Mouse (Mus musculus) lung, adult 2 months (tissue): ENCODE results near the gene Chd3. TPM values are rescaled to one million over a fixed set of nuclear protein-coding genes. Genes with fewer than 3 reads are reported as not detected.

Experiments
- DNase-seq: peaks from one replicate; pipeline ENCODE4 v3.0.0; 2022
- H3K4me1 ChIP-seq: fragments of 200-500 bp; 2 replicates; pipeline ENCODE4 v1.6.1; 2011; ENCODE audit warnings: low read length; ENCODE audit not compliant: control insufficient read depth, insufficient read depth
- H3K4me3 ChIP-seq: fragments of 200-500 bp; replicated peaks from 2 replicates; pipeline ENCODE3; 2011; ENCODE audit warnings: low read depth, mild to moderate bottlenecking, control low read depth, low read length; ENCODE audit errors: extremely low read depth
- CTCF ChIP-seq: fragments of 200-500 bp; IDR thresholded peaks from 2 replicates; pipeline ENCODE4 v1.5.1; 2011; ENCODE audit warnings: mild to moderate bottlenecking, low read length, control low read depth; ENCODE audit not compliant: insufficient read depth
- POLR2A ChIP-seq: fragments of 200-500 bp; IDR thresholded peaks from 2 replicates; pipeline ENCODE4 v1.6.1; 2011; ENCODE audit warnings: low read depth, mild to moderate bottlenecking, control low read depth, low read length, borderline replicate concordance; ENCODE audit errors: extremely low read depth
- WGBS: fragments of 180-500 bp; shearing (Covaris S2); methylation state at CpG from one replicate; pipeline ENCODE4 v1.1.7; 2018; 5-methylcytosine and 5-hydroxymethylcytosine counted together
- polyA plus RNA-seq: library from polyadenylated mRNA; depleted of rRNA; stranded (reverse); fragments of >200 nt; gene quantifications from 2 replicates; pipeline ENCODE4 v1.2.3, GENCODE M21; 2012

Gene Chd3
- polyA plus RNA-seq, 1 experiment, result 135 TPM

DNA sequence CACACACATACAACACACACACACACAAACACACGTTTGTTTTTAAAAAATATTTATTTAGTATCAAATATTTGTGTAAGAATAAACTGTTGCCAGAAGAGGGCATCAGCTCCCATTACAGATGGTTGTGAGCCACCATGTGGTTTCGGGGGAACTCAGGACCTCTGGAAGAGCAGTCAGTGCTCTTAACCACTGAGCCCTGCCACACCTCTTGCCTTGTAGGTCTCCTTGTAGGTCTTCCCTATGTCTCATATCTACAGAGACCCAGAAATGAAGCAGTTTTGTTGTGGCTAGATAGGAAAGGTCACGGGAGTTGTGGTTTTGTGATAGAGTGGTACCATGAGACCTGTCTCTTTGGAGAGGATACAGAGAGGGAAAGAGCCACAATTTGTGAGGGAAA lies 35.3 kb downstream of the Chd3 start:
- Histone ChIP-seq H3K4me1 (peaks cover 4% of the 10 kb centered on the region; the same call in 1 of the 2 replicates), H3K4me3 (no peak overlapping the region)
- TF ChIP-seq CTCF (0 out of 2 replicates have a peak, but pooled peaks have one; percentile 6), POLR2A (no peak)
- no peak for DNase-seq
- 32% methylated on average over 3 of the region's 3 CpGs for WGBS

DNA sequence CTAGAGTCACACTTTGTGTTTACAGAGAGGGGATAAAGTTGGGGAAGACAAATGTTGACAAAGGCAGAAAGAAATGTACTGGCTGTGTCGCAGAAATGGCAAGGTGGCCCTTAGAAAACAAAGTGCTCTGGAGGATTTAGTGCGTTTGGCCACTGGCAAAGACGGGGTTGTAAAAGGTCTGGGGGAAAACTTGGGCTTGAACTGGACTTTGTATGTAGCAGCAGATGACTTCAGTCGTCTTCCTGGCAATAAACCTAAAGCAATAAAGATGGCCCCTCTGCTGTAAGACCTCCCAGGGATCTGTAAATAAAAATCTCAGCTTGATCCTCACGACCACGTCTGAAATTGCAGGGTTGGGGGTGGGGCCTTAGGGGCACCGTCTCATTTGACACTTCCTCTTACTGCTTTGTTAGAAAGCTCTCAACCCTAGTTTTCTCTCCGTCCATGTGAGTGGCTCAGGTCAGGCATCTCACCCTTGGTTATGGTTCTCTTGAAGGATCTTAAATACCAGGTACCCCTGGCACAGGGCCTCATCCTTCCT lies 36.4 kb downstream of the Chd3 start:
- peaks cover 4% of the 10 kb centered on the region; the same call in 1 of the 2 replicates for H3K4me1 ChIP-seq
- H3K4me3 ChIP-seq, result no peak overlapping the region
- WGBS, result 46% methylated on average over 8 of the region's 8 CpGs
- no peak for DNase-seq
- TF ChIP-seq CTCF (no peak), POLR2A (no peak)

DNA sequence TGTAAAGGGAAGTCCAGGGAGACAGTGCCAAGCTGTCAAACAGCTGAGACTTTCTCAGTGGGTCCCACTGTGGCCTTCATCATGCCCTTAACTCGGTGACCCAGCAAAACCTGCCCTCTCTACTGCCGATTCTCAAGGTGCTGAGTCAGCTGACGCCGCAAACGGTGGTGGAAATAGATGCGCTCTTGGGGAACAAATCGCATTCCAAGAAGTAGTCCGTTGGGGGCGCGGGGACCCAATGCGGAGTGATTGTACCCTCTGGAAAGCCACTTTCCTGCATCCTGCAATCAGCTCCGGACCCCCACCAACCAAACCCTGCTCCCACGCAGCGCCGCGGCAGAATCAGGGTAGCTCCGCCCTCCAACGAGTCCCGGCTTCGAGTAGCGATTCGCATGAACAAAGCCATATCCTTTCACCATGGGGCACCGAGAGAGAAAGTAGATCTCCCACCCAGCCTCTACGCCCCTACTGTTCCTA lies 37.2 kb downstream of the Chd3 start:
- WGBS, result 1% methylated on average over 24 of the region's 24 CpGs
- TF ChIP-seq CTCF (no peak), POLR2A (peak; percentile 84; the same call in 1 of the 2 replicates)
- Histone ChIP-seq H3K4me3 (peak overlapping the region; percentile 63), H3K4me1 (peaks cover 4% of the 10 kb centered on the region; the same call in 1 of the 2 replicates)
- DNase-seq, result peak; percentile 70

DNA sequence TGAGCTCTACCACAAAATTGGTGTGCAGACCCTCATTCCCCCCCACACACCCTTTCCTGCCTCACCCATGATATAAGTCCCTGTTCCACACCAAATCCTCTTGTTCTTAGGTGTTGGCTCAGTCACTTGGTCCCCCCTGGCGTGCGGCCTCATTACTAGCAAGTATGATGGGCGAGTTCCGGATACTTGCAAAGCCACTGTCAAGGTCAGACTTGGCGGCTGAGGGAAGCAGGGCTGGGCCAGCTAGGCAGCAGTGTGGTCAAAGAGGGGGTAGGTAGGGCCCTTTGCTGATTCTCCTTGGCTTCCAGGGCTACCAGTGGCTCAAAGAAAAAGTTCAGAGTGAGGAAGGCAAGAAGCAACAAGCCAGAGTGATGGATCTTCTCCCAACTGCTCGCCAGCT lies 38.1 kb downstream of the Chd3 start:
- 91% methylated on average over 6 of the region's 6 CpGs for WGBS
- TF ChIP-seq POLR2A (no peak), CTCF (no peak)

DNA sequence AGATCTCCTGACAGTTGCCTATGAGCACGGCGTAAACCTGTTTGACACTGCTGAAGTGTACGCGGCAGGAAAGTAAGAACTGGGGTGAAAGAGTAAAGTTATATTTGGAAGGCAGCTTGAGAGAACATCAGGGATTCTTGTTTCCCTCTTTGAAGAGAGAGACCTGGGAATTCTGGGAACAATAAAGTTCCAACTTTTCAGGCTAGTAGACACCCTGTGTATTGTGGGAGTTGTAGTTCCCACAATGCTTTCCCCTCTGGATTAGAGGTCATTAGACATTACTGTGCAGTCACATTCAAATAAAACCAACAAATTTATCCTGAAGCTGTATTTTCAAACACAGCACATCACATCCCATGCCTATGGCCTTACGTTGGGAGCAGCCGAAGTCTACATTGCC lies 40.7 kb downstream of the Chd3 start:
- no peak for DNase-seq
- Histone ChIP-seq H3K4me1 (peaks cover 4% of the 10 kb centered on the region; the same call in 1 of the 2 replicates), H3K4me3 (no peak overlapping the region)
- 93% methylated on average over 6 of the region's 6 CpGs for WGBS
- TF ChIP-seq CTCF (no peak), POLR2A (no peak)

More for the DNA sequence above, 38.1 kb downstream of the Chd3 start:
- peaks cover 8% of the 10 kb centered on the region; the same call in 1 of the 2 replicates for H3K4me1 ChIP-seq
- DNase-seq, result no peak
- no peak overlapping the region for H3K4me3 ChIP-seq

DNA sequence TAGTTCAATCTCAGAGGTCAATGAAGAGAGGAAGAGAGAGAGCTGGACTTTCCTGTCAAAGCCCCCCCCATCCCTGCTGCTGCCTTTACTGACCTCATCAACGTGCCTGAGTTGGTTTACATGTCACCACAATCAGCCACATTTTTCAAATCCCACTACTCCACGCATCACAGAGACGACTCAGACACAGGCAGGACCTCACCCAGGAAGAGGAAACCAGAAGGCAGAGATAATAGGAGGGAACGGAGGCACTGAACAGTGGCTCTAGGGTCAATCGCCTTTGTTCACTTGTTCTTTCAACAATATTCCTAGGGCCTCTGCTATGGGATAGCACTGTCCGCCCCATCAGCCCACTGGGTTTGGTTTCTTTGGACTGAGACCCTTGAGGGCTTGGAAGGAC lies 41.6 kb downstream of the Chd3 start:
- TF ChIP-seq POLR2A, result no peak
- no peak for TF ChIP-seq CTCF
- no peak for DNase-seq
- Histone ChIP-seq H3K4me3 (no peak overlapping the region), H3K4me1 (peaks cover 6% of the 10 kb centered on the region; the same call in 1 of the 2 replicates)
- whole genome bisulfite sequencing, result 47% methylated on average over 6 of the region's 6 CpGs

DNA sequence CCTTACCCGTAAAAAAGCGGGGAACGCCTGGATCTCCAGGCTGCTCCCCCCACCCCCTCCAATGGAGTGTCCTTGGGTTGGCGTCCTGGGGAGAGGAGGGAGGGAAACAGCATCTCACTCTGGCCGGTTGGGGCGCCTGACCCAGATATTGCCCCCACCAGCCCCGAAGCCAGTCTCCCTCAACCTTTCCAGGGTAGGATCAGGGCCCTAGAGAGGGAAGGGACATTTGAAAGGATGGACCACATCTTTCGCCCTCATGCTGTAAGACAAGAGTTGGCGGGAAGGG lies 42.1 kb downstream of the Chd3 start:
- no peak overlapping the region for H3K4me3 ChIP-seq
- WGBS, result 31% methylated on average over 9 of the region's 9 CpGs
- TF ChIP-seq POLR2A (no peak), CTCF (no peak)
- DNase-seq, result no peak
- peaks cover 6% of the 10 kb centered on the region; the same call in 1 of the 2 replicates for H3K4me1 ChIP-seq

DNA sequence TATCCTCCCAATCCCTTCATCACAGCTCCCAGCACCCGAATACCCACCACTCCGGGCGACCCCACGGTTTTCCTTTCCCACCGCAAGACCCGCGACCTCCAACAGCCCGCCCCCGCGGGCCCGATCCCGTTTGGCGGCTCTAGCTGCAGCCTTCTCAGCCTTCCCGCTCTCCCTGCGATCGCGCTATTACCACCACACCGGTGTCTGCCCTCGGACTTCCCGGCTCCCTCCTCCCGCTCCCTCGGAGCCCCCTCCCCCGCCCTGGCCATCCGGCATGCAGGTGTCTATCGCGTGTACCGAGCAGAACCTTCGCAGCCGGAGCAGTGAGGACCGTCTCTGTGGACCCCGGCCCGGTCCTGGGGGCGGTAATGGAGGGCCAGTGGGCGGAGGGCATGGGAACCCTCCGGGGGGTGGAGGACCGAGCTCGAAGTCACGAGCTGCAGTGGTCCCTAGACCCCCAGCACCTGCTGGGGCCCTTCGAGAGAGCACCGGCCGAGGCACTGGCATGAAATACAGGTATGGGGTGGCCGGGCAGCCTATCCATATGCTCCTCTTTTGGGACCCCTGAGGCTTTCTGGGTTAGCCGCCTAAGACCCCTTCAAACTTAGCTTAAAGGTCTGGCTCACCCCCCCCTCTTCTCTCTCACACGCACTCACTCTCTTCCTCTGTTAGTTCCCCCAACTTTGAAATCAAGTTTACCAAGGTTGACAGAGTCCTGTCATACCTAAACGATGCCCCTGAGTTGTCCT lies 42.6 kb downstream of the Chd3 start:
- Histone ChIP-seq H3K4me3 (peak overlapping the region; percentile 57), H3K4me1 (peaks cover 6% of the 10 kb centered on the region; the same call in 1 of the 2 replicates)
- WGBS, result 3% methylated on average over 45 of the region's 45 CpGs
- TF ChIP-seq CTCF (no peak), POLR2A (no peak)
- no peak for DNase-seq

DNA sequence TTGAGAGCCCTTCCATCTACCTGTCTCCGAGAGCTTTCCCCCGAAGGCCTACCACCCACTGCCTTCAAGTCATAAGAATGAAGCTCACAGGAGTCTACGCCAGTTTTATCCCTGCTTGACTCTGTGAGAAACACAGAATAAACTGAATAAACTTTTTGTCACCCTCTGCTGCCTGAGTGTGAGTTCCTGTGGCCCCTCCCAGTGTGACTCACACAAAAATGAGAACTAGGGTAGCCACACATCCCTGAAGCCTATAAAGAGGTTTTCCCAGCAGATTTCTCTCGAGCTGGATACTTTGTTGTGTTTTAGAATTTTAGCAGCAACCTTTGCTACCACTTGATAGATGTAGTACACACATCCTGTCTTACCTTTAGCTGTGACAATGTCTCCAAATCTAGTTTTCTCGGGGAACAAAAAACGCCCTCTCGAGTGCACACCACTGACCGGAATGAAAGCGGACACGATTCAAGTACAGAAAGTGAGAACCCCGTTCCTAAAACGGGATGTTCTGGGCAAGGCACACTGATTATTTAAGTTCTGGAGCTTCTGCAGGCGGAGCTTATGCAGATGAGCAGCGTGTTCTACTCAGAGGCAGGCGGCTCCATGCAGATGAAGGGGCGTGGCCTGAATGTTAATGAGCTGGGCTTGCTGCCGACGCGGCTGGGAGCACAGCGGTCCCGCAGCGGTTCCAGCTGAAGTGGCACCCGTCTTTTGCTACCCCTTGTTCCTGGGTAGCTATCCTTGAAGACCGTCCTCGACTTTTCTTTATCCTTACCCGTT lies 43.4 kb downstream of the Chd3 start, which contains the start of gene Kcnab3:
TSS of gene Kcnab3 (plus strand) at position 631 of the 780 bp plus-strand sequence.
- DNase-seq, result peak; percentile 80
- peak within 1 kb of the TSS; percentile 57 for H3K4me3 ChIP-seq
- no peak for TF ChIP-seq CTCF
- peak; percentile 50; the same call in 1 of the 2 replicates for TF ChIP-seq POLR2A
- 9% methylated on average over 26 of the region's 26 CpGs for WGBS
- peaks cover 6% of the 10 kb centered on the region; the same call in 1 of the 2 replicates for H3K4me1 ChIP-seq
